Mouse (Mus musculus) adipocyte (in vitro differentiated cells): ENCODE data around the gene Olfr651.
"Not testable (repeated sequence)": the region's sequence is repeated elsewhere in the genome, so short reads cannot be mapped to it uniquely, and the experiment has no call there.

Experiments
- DNase-seq: peaks from one replicate; pipeline ENCODE4 v3.0.0-alpha.2; 2016; ENCODE audit warnings: low spot score

Gene Olfr651

DNA sequence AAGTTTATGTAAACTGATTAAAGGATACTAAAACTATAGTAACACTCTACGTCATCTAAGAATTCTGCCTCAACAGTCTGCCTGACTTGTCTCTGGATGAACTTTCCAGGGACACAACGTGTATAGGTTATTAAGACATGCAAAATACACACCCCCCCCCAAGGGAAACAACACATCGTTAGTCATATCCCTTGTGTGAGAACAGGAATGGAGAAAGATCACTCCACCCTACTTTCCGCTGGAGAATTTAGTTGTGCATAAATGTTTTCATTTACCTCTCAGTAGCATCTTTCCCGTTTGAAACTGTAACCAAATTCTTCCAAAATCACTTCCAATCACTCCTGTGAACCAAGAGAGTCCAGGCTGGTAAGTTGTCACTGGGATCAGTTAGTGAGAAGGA lies at the start of gene Olfr651:
TSS of gene Olfr651 (plus strand) at position 301 of the 400 bp plus-strand sequence.
- no peak for DNase-seq

GRCm38 (mm10) chr7:104501186-104501585 lies 48.7 kb upstream of the Olfr651 start:
- not testable (repeated sequence) for DNase-seq

- DNase-seq, result no peak
Observed at GRCm38 (mm10) chr7:104501589-104502371, 48.2 kb upstream of the Olfr651 start.

DNA sequence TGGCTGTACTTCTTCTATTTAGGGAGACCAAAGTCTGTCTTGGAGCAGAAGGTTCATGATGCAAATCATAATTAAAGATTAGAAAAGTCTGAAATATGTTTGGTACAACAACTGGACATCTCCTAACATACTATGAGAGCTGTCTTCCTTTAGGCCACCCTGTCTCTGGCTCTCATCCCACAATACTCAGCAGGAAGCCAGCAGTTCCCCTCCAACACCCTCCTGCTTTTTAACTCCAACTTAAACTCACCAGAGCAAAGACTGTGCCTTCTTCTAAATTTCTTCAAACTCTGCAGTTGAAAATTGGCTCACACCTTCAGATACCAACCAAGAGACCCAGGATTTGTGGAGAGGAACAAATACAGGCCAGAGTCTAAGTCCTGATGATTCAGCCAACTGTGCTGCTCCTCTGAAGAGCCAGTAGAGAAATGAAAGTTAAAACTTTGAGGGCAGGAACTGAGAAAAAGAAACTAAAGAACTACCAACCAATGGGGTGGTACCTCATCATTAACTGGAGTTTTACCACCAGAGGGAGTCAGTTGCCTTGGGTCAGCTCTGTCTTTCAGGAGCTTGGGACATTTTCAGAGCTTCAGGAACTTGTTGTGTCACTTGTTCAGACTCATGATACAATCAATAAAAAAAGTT lies 42.4 kb upstream of the Olfr651 start, which contains the start of gene Trim30d:
TSS of gene Trim30d (minus strand) at position 429 of the 645 bp plus-strand sequence.
- DNase-seq, result not testable (repeated sequence)

DNA sequence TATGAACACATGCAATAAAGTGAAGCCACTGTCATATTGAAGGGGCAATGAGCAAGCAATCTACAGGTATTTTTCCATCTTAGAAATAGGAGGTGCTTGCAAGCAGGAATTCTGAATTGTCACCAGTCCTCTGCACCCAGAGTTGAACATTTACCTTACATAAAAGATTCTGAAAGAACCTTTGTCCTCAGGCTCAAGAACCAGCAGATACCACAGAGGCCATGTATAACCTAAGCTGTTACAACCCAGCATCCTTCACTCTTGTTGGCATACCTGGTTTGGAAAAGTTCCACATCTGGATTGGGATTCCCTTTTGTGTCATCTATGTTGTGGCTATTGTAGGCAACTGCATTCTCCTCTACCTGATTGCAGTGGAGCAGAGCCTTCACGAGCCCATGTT lies 2.8 kb downstream of the Olfr651 start:
- peak; percentile 1 for DNase-seq

DNA sequence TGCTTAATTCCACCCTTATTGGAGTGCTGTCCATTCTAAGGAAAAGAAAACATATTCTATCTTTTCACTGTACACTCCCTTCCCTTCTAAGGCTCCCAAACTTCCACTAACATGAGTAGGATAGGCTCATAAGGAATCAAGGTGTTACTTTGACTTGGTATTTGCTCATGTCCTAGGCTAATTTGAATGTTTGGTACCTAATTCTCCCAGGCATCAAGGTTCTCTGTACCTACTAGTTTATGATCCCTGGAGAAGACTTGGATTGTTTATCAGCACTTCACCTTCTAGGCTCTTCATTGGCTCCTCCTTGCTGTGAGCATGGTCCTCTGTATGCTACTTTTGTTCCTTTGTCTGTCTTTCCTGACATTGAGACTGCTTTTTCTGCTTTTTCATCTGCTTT lies 10.7 kb downstream of the Olfr651 start, which contains the start of gene Olfr652:
TSS of gene Olfr652 (plus strand) at position 301 of the 400 bp plus-strand sequence.
- DNase-seq, result no peak

- no peak for DNase-seq
Observed at GRCm38 (mm10) chr7:104577014-104577413, 27.1 kb downstream of the Olfr651 start, which contains the start of gene Olfr653. TSS of gene Olfr653 (plus strand) at chr7:104577314.

- DNase-seq, result no peak
Observed at GRCm38 (mm10) chr7:104580846-104581245, 30.9 kb downstream of the Olfr651 start.

- no peak for DNase-seq
Observed at GRCm38 (mm10) chr7:104581429-104581828, 31.5 kb downstream of the Olfr651 start.

DNA sequence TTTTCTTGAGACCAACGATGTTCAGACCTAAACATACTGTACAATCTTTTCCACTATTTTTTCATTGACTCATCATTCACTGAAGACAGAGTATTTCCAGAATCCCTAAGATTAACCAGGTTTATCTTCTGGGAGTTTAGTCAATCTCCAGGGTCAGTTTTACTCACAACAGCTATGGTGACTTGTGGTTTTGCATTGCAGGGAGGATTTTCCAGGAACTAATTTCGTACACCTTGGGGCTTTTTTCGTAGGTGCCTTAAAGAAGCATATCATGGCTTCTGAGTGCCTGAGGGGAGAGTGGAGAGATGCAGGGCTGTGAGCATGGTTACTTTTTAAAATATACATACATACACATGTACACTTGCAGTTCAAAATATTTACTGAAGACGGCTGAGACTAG lies 36.8 kb downstream of the Olfr651 start, which contains the start of gene Olfr654:
TSS of gene Olfr654 (plus strand) at position 301 of the 400 bp plus-strand sequence.
- no peak for DNase-seq

DNA sequence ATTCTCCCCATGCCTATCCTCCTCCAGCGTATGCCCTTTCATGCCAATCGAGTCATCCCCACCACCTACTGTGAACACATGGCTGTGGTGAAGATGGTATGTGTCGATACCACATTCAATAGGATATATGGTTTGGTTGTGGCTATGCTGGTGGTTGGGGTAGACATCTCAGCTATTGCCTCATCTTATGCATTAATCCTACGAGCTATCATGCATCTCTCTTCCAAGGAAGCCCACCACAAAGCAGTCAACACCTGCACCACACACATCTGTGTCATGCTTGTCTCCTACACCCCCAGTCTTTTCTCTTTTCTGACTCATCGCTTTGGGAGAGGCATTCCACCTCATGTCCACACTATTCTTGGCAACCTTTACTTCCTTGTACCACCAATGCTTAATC lies 38.3 kb downstream of the Olfr651 start:
- DNase-seq, result no peak

DNA sequence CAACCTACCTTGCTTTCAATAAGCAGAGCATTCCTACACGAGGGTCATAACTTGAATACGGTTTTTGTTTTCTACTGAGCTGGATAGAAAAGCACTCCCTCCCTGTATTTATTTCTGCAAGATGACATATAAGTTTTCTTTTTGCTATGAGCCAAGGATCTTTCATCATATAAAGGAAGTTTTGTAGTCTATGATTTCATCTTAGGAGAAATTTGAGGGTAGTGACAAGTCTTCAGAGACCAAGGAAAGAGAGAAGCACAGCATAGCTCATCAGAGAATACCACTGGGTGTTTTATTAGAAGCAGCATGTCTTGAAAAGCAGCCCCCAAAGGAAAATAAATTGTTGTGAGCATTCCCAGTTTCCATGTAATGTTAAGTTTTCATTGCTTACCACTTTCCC lies 51.7 kb downstream of the Olfr651 start, which contains the start of gene Olfr655:
TSS of gene Olfr655 (minus strand) at position 101 of the 400 bp plus-strand sequence.
- no peak for DNase-seq

DNA sequence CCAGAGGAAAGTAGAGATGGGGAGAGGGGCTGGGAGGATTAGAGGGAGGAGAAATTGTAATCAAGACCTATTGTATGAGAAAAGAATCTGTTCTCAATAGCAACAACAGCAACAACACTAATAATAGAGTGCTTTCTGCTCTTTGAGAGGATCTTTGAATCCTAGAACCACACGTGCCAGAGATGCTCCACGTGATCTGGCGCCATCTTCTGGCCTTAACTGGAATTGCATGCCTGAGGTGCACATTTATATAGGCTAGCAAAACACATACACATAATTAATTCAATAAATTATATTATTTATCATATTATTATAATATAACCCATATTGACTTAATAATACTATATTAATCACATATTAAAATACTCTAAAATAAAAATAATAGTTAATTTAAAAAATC lies 53.2 kb downstream of the Olfr651 start:
- DNase-seq, result no peak
